Mouse (Mus musculus) neural tube, embryonic 12.5 days (tissue): ENCODE data around the gene Ell. TPM values are rescaled to one million over a fixed set of nuclear protein-coding genes. Genes with fewer than 3 reads are reported as not detected.

Experiments
- ATAC-seq: fragments of 200-750 bp; cut with Nextera tagmentation; 2 replicates; pipeline ENCODE4 v1.8.0; 2017; ENCODE audit warnings: low read depth, mild to moderate bottlenecking, moderate TSS enrichment, moderate library complexity; ENCODE audit not compliant: low FRiP score
- H3K27ac ChIP-seq: fragments of 300-500 bp; sonication (generic); 2 replicates; pipeline ENCODE4 v1.5.1; 2016
- H3K27me3 ChIP-seq: fragments of 300-500 bp; sonication (generic); replicated peaks from 2 replicates; pipeline ENCODE4 v1.6.1; 2016; ENCODE audit warnings: mild to moderate bottlenecking
- H3K36me3 ChIP-seq: fragments of 300-500 bp; sonication (generic); 2 replicates; pipeline ENCODE4 v1.6.1; 2016; ENCODE audit warnings: mild to moderate bottlenecking
- H3K4me1 ChIP-seq: fragments of 300-500 bp; sonication (generic); 2 replicates; pipeline ENCODE4 v1.6.1; 2016
- H3K4me2 ChIP-seq: fragments of 300-500 bp; sonication (generic); replicated peaks from 2 replicates; pipeline ENCODE4 v1.6.1; 2016; ENCODE audit warnings: mild to moderate bottlenecking
- H3K4me3 ChIP-seq: fragments of 300-500 bp; sonication (generic); 2 replicates; pipeline ENCODE4 v1.5.1; 2016
- H3K9ac ChIP-seq: fragments of 300-500 bp; sonication (generic); 2 replicates; pipeline ENCODE4 v1.6.1; 2016; ENCODE audit warnings: mild to moderate bottlenecking
- H3K9me3 ChIP-seq: fragments of 300-500 bp; sonication (generic); 2 replicates; pipeline ENCODE4 v1.6.1; 2016; ENCODE audit warnings: mild to moderate bottlenecking
- WGBS: fragments of 180-500 bp; shearing (Covaris S2); methylation state at CpG from one replicate; pipeline ENCODE4 v1.1.7; 2016; 5-methylcytosine and 5-hydroxymethylcytosine counted together
- polyA plus RNA-seq: library from polyadenylated mRNA; unstranded; fragments of >200 nt; fragmentation: Nextera tagmentation; extraction: Ambion mirVana; gene quantifications from 2 replicates; pipeline ENCODE4 v1.2.1, GENCODE M21; 2016

The Ell gene
- polyA plus RNA-seq, 1 experiment from 2014 or later = 19.5 TPM

DNA sequence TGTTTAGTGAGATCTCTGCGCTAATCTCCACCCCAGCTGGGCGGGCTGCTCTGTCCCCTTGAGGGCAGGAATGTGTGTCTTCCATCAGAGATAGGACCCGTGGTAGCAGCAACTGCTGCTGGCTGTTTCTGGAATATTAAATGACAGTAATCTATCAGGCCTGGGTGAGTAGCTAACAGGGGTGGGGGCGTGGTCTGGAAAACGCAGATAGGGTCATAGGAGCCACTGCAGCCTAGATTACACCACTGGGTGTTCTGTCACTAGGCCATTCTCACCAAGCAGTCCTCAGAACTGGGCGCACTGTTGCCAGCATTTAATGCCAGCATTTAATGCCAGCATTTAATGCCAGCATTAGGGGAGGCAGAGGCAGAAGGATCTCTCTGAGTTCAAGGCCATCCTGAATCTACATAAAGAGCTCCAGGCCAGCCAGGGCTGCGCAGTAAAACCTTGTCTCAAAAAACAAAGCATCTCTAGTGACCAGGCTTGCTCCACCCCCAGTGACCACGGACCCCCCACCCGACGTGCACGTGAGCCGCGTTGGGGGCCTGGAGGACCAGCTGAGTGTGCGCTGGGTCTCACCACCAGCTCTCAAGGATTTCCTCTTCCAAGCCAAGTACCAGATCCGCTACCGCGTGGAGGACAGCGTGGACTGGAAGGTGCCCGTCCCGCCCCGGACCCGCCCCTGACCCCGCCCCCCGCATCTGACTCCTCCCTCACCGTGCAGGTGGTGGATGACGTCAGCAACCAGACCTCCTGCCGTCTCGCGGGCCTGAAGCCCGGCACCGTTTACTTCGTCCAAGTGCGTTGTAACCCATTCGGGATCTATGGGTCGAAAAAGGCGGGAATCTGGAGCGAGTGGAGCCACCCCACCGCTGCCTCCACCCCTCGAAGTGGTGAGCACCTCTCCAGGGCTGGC lies 38.6 kb upstream of the Ell start:
- H3K36me3 ChIP-seq = no peaks in the 10 kb centered on the region
- peaks cover 31% of the 10 kb centered on the region for H3K4me1 ChIP-seq
- H3K27me3 ChIP-seq = peaks cover 85% of the 10 kb centered on the region
- WGBS = 8% methylated on average over 39 of the region's 39 CpGs
- peak overlapping the region; percentile 32 for H3K4me2 ChIP-seq
- H3K27ac ChIP-seq = no peak overlapping the region
- no peak overlapping the region for H3K9ac ChIP-seq
- ATAC-seq = no peak
- H3K4me3 ChIP-seq = no peak overlapping the region
- H3K9me3 ChIP-seq = no peaks in the 10 kb centered on the region

DNA sequence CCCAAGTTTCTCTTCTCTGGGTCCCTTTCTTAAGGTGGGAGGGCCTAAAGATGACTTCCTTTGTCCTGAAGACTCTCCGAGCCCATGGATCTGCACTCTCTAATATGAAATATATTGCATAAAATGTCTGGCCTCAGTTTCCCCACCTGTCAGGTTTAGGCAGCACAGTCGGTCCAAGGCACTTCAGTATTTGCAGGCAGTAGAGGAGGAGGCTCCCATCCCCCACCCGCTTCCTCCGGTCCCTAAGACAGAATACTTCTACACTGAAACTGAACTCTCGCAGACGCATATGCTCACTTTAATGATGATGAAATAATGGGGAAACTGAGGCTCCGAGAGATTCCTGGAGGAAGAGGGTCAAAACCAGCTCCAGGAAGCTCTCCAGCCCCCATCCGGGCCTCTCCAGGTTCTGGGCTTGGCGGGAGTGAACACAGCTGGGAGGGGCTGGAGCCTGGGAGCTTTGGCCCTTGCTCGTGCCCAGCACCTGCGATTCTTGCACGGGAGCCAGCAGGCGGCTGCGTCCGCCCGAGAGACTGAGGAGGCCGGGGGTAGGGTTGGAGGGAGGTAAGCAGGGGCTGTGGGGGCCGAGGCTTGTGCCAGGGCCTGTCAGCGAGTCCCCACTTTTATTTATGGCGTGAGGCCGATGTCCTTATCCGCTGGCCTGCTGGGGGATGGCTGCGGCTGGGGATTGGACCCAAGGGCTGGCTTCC lies 37.3 kb upstream of the Ell start:
- Histone ChIP-seq H3K36me3 (peaks cover 2% of the 10 kb centered on the region; the same call in 1 of the 2 replicates), H3K27ac (no peak overlapping the region), H3K27me3 (peaks cover 71% of the 10 kb centered on the region), H3K4me1 (peaks cover 39% of the 10 kb centered on the region), H3K4me3 (no peak overlapping the region), H3K9me3 (no peaks in the 10 kb centered on the region), H3K9ac (0 out of 2 replicates have a peak overlapping the region, but pooled peaks have one; percentile 26), H3K4me2 (peak overlapping the region; percentile 33)
- ATAC-seq = no peak
- 8% methylated on average over 23 of the region's 23 CpGs for WGBS

DNA sequence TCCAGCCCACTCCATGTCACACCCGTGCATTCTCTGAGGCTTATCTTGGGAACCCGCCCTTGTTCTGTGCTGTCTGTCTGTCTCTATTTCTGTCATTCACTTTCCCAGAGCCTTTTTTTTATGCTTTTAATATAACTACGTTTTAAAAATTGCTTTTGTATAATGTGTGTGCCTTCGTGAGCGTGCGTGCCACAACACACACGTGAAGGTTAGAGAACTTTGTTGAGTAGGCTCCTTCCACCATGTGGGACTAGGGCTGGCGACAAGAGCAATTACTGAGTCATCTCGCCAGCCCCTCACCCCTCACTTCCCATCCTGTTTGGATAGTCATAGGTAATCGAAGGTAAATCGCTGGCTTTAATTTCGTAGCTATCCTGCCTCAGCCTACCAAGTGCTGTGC lies 36.7 kb upstream of the Ell start:
- Histone ChIP-seq H3K4me2 (peak overlapping the region; percentile 33), H3K4me1 (peaks cover 41% of the 10 kb centered on the region)

DNA sequence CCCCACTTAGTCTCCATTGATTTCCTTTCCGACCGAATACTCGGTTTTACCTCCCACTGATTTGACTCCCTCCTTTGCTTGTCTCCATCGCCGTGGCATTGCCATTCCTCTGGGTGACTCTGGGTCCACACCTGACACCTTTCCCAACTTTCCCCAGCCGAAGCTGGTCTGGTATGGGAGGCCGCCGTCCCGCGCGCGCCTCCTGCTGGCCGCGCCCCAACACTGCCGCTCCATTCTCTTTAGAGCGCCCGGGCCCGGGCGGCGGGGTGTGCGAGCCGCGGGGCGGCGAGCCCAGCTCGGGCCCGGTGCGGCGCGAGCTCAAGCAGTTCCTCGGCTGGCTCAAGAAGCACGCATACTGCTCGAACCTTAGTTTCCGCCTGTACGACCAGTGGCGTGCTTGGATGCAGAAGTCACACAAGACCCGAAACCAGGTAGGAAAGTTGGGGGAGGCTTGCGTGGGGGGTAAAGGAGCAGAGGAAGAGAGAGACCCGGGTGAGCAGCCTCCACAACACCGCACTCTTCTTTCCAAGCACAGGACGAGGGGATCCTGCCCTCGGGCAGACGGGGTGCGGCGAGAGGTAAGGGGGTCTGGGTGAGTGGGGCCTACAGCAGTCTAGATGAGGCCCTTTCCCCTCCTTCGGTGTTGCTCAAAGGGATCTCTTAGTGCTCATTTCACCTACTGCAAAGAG lies 36.1 kb upstream of the Ell start:
- Histone ChIP-seq H3K9ac (0 out of 2 replicates have a peak overlapping the region, but pooled peaks have one; percentile 29), H3K4me2 (peak overlapping the region; percentile 20), H3K27me3 (peaks cover 60% of the 10 kb centered on the region), H3K4me3 (no peak overlapping the region), H3K4me1 (peaks cover 41% of the 10 kb centered on the region), H3K36me3 (peaks cover 13% of the 10 kb centered on the region), H3K27ac (no peak overlapping the region), H3K9me3 (no peaks in the 10 kb centered on the region)
- 11% methylated on average over 46 of the region's 46 CpGs for WGBS
- no peak for ATAC-seq

More for the DNA sequence above, 36.7 kb upstream of the Ell start:
- Histone ChIP-seq H3K27me3 (peaks cover 66% of the 10 kb centered on the region), H3K9me3 (no peaks in the 10 kb centered on the region), H3K36me3 (peaks cover 7% of the 10 kb centered on the region), H3K27ac (no peak overlapping the region), H3K9ac (0 out of 2 replicates have a peak overlapping the region, but pooled peaks have one; percentile 26), H3K4me3 (no peak overlapping the region)
- WGBS = 28% methylated on average over 12 of the region's 12 CpGs
- no peak for ATAC-seq

DNA sequence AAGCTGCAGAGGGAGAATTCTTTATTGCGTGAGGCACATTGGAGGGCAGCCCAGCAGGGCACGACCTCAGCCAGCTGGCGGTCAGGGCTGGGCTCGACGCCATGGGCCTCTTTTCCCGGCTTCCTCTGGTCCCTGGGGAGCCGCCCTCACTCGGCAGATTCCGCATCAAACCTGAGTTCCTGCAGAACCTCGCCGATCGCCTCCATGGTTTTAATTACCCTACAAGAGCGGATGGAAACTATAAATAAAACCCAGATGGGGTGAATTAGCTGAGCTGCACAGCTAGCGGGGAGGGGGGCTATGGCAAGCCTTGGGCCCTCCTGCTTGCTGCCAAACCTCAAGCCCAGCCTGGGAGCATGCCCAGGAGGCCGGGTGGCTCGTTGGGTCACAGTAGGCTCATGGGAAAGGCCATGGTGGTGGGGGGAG lies 35.0 kb upstream of the Ell start:
- peaks cover 49% of the 10 kb centered on the region for H3K27me3 ChIP-seq
- 47% methylated on average over 16 of the region's 16 CpGs for WGBS
- 0 out of 2 replicates have a peak overlapping the region, but pooled peaks have one; percentile 5 for H3K4me2 ChIP-seq
- peaks cover 50% of the 10 kb centered on the region for H3K4me1 ChIP-seq
- H3K9me3 ChIP-seq = no peaks in the 10 kb centered on the region
- H3K9ac ChIP-seq = no peak overlapping the region
- H3K4me3 ChIP-seq = no peak overlapping the region
- H3K27ac ChIP-seq = no peak overlapping the region
- H3K36me3 ChIP-seq = peaks cover 20% of the 10 kb centered on the region
- no peak for ATAC-seq

DNA sequence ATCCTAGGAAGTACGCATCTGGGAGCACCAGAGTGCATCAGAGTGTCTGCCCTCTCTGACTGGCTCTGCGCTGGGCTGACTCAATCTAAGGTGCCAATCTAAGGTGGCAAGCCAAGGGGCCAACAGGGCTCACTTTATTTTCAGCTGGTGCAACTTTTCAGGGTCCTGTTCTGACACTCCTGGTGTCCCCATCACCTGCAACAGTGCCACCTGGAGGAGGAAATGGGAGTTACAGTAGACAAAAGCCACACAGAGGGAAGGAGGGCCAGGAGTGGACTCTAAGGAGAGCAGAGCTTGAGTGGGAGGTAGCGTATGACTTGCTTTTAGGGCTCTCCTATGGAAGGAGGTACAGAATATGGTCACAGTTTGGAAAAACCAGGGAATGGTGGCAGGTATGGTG lies 34.4 kb upstream of the Ell start:
- Histone ChIP-seq H3K27me3 (peaks cover 44% of the 10 kb centered on the region), H3K9me3 (no peaks in the 10 kb centered on the region), H3K36me3 (peaks cover 20% of the 10 kb centered on the region), H3K4me1 (peaks cover 52% of the 10 kb centered on the region), H3K4me2 (peak overlapping the region; percentile 88; the same call in 1 of the 2 replicates), H3K27ac (no peak overlapping the region), H3K4me3 (no peak overlapping the region), H3K9ac (no peak overlapping the region)
- WGBS = 75% methylated on average over 3 of the region's 3 CpGs
- ATAC-seq = no peak

DNA sequence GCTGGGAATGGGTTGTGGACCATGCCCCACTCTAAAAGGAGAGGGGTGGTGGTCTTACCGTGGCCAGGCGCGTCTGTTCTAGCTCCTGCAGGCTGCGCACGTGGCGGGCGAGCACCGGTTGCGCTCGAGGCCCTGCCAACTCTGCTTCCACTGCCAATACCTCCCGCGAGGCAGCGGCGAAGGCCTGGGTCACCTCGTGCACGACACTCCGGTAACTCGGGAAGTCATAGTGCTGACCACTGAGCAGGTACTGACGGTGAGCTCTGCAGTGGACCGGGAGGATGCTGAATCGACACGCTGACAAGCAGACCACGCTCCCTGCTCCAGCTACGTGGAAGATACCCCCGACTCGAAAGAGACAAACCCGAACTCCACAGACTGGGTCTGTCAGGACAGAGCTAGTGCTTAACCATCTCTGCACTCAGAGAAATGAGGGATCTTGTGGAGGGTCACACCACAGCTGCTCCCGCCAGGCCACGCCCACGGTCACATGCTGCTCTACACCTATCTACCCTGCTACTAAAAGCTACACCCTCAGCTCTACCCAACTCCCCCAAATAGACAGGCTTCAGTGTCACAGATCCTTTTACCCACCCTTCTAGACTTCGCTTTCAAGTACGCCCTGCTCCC lies 33.4 kb upstream of the Ell start:
- Histone ChIP-seq H3K4me2 (peak overlapping the region; percentile 88), H3K27me3 (peaks cover 34% of the 10 kb centered on the region), H3K9me3 (no peaks in the 10 kb centered on the region), H3K4me1 (peaks cover 52% of the 10 kb centered on the region), H3K36me3 (peaks cover 20% of the 10 kb centered on the region), H3K27ac (peak overlapping the region; percentile 77; the same call in 1 of the 2 replicates), H3K9ac (peak overlapping the region; percentile 89), H3K4me3 (peak overlapping the region; percentile 79)
- ATAC-seq = peak; percentile 27
- WGBS = 39% methylated on average over 32 of the region's 32 CpGs

DNA sequence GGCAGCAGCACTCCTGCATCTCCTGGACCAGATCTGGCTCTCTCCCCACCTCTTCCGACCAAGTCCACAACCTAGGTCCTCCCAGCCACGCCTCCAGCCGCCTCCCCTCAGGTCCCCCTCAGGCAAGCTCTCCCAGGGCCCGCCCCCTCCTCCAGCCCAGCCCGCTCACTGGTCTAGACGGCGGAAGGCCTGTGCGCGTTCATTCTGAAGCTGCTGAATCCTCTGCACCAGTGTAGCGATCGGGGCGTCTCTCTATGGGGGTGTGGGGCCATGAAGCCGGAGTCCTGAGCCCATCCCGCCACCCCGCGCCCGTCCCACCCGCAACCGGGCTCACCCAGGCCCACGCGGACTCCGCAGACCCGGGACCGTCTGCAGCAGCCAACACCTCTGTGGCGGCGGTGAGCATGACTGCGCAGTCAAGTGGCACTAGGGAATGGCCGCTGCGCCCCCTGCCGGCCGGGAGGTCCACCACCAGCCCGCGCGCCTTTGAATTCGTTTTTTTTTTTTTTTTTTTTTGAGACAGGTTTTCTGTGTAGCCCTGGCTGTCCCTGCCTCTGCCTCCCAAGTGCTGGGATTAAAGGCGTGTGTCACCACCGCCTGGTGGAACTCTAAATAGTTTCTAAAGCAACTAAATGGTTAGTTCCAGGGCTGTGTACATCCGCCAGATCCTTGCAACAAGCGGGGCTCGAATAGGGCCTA lies 32.8 kb upstream of the Ell start, which contains the start of gene Rex1bd:
Rex1bd (minus strand) TSS at position 425 of the 699 bp plus-strand sequence.
- H3K4me3 ChIP-seq = peak within 1 kb of the TSS; percentile 79
- H3K27ac ChIP-seq = peak within 1 kb of the TSS; percentile 77; the same call in 1 of the 2 replicates
- H3K9ac ChIP-seq = peak within 1 kb of the TSS; percentile 89
- H3K4me2 ChIP-seq = peak within 1 kb of the TSS; percentile 88
- peak; percentile 81 for ATAC-seq
- H3K4me1 ChIP-seq = peaks cover 56% of the 10 kb centered on the region
- H3K27me3 ChIP-seq = peaks cover 27% of the 10 kb centered on the region
- no peaks in the 10 kb centered on the region for H3K9me3 ChIP-seq
- H3K36me3 ChIP-seq = peaks cover 20% of the 10 kb centered on the region
- 2% methylated on average over 40 of the region's 40 CpGs for WGBS

DNA sequence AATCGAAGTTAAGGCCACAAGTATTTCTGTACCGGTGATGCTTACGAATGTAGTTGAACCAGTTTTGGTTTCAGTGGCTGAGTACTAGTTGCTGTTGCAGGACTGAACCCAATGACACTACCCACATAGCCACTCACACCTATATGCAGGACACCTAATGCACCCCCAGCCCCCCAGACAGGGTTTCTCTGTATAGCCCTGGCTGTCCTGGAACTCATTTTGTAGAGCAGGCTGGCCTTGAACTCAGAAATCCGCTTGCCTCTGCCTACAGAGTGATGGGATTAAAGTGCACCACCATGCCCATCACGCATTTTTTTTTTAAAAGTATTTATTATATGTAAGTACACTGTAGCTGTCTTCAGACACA lies 32.2 kb upstream of the Ell start:
- H3K4me2 ChIP-seq = 0 out of 2 replicates have a peak overlapping the region, but pooled peaks have one; percentile 88
- H3K36me3 ChIP-seq = peaks cover 20% of the 10 kb centered on the region
- H3K4me1 ChIP-seq = peaks cover 55% of the 10 kb centered on the region
- no peaks in the 10 kb centered on the region for H3K9me3 ChIP-seq
- H3K4me3 ChIP-seq = no peak overlapping the region
- no peak overlapping the region for H3K9ac ChIP-seq
- no peak overlapping the region for H3K27ac ChIP-seq
- WGBS = 61% methylated on average over 5 of the region's 5 CpGs
- H3K27me3 ChIP-seq = peaks cover 22% of the 10 kb centered on the region
- no peak for ATAC-seq

DNA sequence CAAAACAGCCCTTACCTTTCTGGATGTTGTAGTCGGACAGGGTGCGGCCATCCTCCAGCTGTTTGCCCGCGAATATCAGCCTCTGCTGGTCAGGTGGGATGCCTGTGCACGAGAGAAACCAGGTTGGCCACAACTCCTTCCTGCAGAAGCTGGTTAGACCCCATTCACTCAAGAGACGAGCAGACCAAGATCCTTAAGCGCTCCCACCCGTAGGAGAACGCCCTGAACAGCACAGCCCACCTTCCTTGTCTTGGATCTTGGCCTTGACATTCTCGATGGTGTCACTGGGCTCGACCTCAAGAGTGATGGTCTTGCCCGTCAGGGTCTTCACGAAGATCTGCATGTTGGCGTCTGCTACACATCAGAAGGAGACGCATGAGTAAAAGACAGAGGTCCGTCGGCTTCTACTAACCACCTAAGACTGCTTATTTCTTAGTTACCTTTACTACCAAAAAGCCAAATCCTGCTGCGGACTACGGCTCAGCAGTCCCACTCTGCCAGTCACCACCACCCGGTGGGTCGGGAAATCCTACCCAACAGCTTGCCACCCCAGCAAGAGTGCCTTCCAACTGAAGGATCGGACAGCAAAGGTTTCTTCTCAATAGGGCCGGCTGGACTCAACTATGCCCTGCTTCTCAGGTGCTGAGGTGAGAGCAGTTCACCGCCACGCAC lies 29.8 kb upstream of the Ell start:
- ATAC-seq = no peak
- Histone ChIP-seq H3K27me3 (no peaks in the 10 kb centered on the region), H3K9ac (peak overlapping the region; percentile 97), H3K4me3 (peak overlapping the region; percentile 98), H3K9me3 (no peaks in the 10 kb centered on the region), H3K4me1 (peaks cover 40% of the 10 kb centered on the region), H3K4me2 (peak overlapping the region; percentile 90), H3K36me3 (peaks cover 37% of the 10 kb centered on the region), H3K27ac (no peak overlapping the region)
- WGBS = 15% methylated on average over 25 of the region's 25 CpGs
